Mouse (Mus musculus) testis, adult 2 months (tissue): ENCODE data around the gene Igfbp4.

Experiments
- CTCF ChIP-seq: fragments of 200-500 bp; IDR thresholded peaks from 2 replicates; pipeline ENCODE4 v1.5.1; 2012; ENCODE audit warnings: low read depth, mild to moderate bottlenecking, inconsistent platforms, low read length, moderate library complexity; ENCODE audit not compliant: control insufficient read depth, insufficient read depth, insufficient replicate concordance
- POLR2A ChIP-seq: fragments of 200-500 bp; IDR thresholded peaks from 2 replicates; pipeline ENCODE4 v1.6.1; 2012; ENCODE audit warnings: low read depth, mild to moderate bottlenecking, inconsistent platforms, low read length, moderate library complexity; ENCODE audit not compliant: control insufficient read depth

GRCm38 (mm10) chr11:99023094-99023493 lies 17.9 kb upstream of the Igfbp4 start:
- TF ChIP-seq CTCF = no peak
- no peak for TF ChIP-seq POLR2A
